In the genomic region with DNA sequence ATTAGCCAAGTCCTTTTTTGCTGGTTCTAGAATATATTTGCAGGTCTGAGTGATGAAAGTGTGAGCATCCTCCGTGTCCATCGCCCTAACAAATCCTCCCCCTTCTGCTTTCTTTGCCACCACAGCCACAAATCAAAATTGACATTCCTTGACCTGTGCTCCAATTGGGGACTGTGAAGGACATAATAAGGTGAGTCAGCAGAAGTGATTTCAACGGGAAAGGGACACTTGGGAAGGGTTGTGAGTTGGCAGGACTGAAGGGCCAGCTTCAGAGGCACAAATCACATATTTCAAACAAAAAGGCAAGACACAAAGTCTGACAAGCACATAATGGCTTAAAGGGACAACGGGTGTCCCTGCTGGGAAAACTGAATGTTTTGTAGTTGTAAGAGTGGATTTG, we compare ENCODE assay signal across 20 mouse cellular contexts.
"Had no signal": no experiment of that assay in that cellular context is flagged by ENCODE, and none has a peak within 500 bp of the region (broad histone marks: within the 10 kb centered on the region; RNA-seq: fewer than 3 reads in every experiment).

No protein-coding gene starts in this region.

- H3K4me3 ChIP-seq: limb, embryonic 10.5 days; limb, embryonic 13.5 days; liver, embryonic 12.5 days; liver, embryonic 15.5 days; lung, embryonic 15.5 days; midbrain, embryonic 12.5 days; myocyte; stomach, embryonic 15.5 days had no signal

- DNase-seq: kidney, adult 8-10 months; kidney, postnatal 14 days; kidney, postnatal 4 days; liver; lung, adult 18-20 months; lung, postnatal 10 days; lung, postnatal 4 days; right cerebral cortex, postnatal 25 days; spleen, adult 18-20 months; thymus, adult 2 months; thymus, postnatal 14 days; thymus, postnatal 4 days had no signal

- H3K27ac ChIP-seq: limb, embryonic 10.5 days; limb, embryonic 13.5 days; liver, embryonic 12.5 days; liver, embryonic 15.5 days; lung, embryonic 15.5 days; midbrain, embryonic 12.5 days; stomach, embryonic 15.5 days had no signal
